Mouse (Mus musculus) embryonic facial prominence, embryonic 14.5 days (tissue): ENCODE measurements at regions not wholly inside any gene's neighbourhood (a gene's known extent, or its start where the extent isn't known, plus 50 kb on each side); places are given as distances from the start of the nearest gene placed in this dataset.
A peak's percentile ranks its signal among the peaks of the same experiment; 100 is the strongest.

Experiments used
- ATAC-seq: fragments of 200-750 bp; cut with Nextera tagmentation; 2 replicates; pipeline ENCODE4 v1.8.0; 2017; ENCODE audit warnings: low read depth, moderate number of reproducible peaks, moderate TSS enrichment
- DNase-seq: peaks from one replicate; pipeline ENCODE4 v3.0.0-alpha.2; 2015; ENCODE audit warnings: low spot score
- H3K27ac ChIP-seq: fragments of 300-500 bp; sonication (generic); replicated peaks from 2 replicates; pipeline ENCODE4 v1.5.1; 2014; ENCODE audit warnings: low read depth, mild to moderate bottlenecking, low read length, moderate library complexity
- H3K27me3 ChIP-seq: fragments of 300-500 bp; sonication (generic); replicated peaks from 2 replicates; pipeline ENCODE4 v1.6.1; 2014; ENCODE audit warnings: low read length; ENCODE audit not compliant: control insufficient read depth, insufficient read depth
- H3K36me3 ChIP-seq: fragments of 300-500 bp; sonication (generic); 2 replicates; pipeline ENCODE4 v1.6.1; 2014; ENCODE audit warnings: low read length, mixed read lengths; ENCODE audit not compliant: control insufficient read depth, insufficient read depth
- H3K4me1 ChIP-seq: fragments of 300-500 bp; sonication (generic); 2 replicates; pipeline ENCODE4 v1.6.1; 2014; ENCODE audit warnings: antibody characterized with exemption, low read length; ENCODE audit not compliant: control insufficient read depth, insufficient read depth
- H3K4me2 ChIP-seq: fragments of 300-500 bp; sonication (generic); 2 replicates; pipeline ENCODE4 v1.6.1; 2014; ENCODE audit warnings: low read depth, mild to moderate bottlenecking, low read length, moderate library complexity, mixed read lengths
- H3K4me3 ChIP-seq: fragments of 300-500 bp; sonication (generic); 2 replicates; pipeline ENCODE4 v1.5.1; 2014; ENCODE audit warnings: low read depth, mild to moderate bottlenecking, low read length
- H3K9ac ChIP-seq: fragments of 300-500 bp; sonication (generic); 2 replicates; pipeline ENCODE4 v1.6.1; 2014; ENCODE audit warnings: low read depth, mild to moderate bottlenecking, low read length, moderate library complexity, mixed read lengths
- H3K9me3 ChIP-seq: fragments of 300-500 bp; sonication (generic); 2 replicates; pipeline ENCODE4 v1.6.1; 2016; ENCODE audit warnings: low read length; ENCODE audit not compliant: control insufficient read depth
- WGBS: fragments of 180-500 bp; shearing (Covaris S2); extraction: QIAGEN DNeasy Blood & Tissue Kit; methylation state at CpG from one replicate; pipeline ENCODE4 v1.1.7; 2014; 5-methylcytosine and 5-hydroxymethylcytosine counted together

- H3K36me3 ChIP-seq: no peaks in the 10 kb centered on the region
- H3K9ac ChIP-seq: no peak overlapping the region
- H3K4me1 ChIP-seq: no peaks in the 10 kb centered on the region
- H3K27me3 ChIP-seq: no peaks in the 10 kb centered on the region
- 88% methylated on average over 8 of the region's 8 CpGs for WGBS
- no peak overlapping the region for H3K4me3 ChIP-seq
- H3K9me3 ChIP-seq: no peaks in the 10 kb centered on the region
- ATAC-seq: no peak
- H3K27ac ChIP-seq: no peak overlapping the region
- DNase-seq: no peak
- no peak overlapping the region for H3K4me2 ChIP-seq
Measured at GRCm38 (mm10) chr11:63507387-63507786, 378.6 kb downstream of the Pmp22 start.

GRCm38 (mm10) chr11:63508727-63509126 is 379.9 kb downstream of the Pmp22 start:
- H3K9ac ChIP-seq: no peak overlapping the region
- no peaks in the 10 kb centered on the region for H3K27me3 ChIP-seq
- no peak overlapping the region for H3K27ac ChIP-seq
- H3K4me3 ChIP-seq: no peak overlapping the region
- H3K4me1 ChIP-seq: no peaks in the 10 kb centered on the region
- WGBS: 68% methylated on average over 2 of the region's 2 CpGs
- no peaks in the 10 kb centered on the region for H3K36me3 ChIP-seq
- peaks cover 8% of the 10 kb centered on the region; the same call in 1 of the 2 replicates for H3K9me3 ChIP-seq
- no peak for ATAC-seq
- DNase-seq: no peak
- H3K4me2 ChIP-seq: no peak overlapping the region

GRCm38 (mm10) chr11:63510611-63511010 is 381.8 kb downstream of the Pmp22 start:
- Histone ChIP-seq H3K9me3 (peaks cover 16% of the 10 kb centered on the region; the same call in 1 of the 2 replicates), H3K27me3 (no peaks in the 10 kb centered on the region), H3K4me3 (no peak overlapping the region), H3K27ac (no peak overlapping the region), H3K9ac (no peak overlapping the region), H3K4me1 (no peaks in the 10 kb centered on the region), H3K4me2 (no peak overlapping the region), H3K36me3 (no peaks in the 10 kb centered on the region)
- ATAC-seq: no peak
- WGBS: 92% methylated on average over 7 of the region's 7 CpGs
- no peak for DNase-seq

GRCm38 (mm10) chr11:63514615-63515014 is 385.8 kb downstream of the Pmp22 start:
- Histone ChIP-seq H3K36me3 (no peaks in the 10 kb centered on the region), H3K9me3 (peaks cover 16% of the 10 kb centered on the region; the same call in 1 of the 2 replicates), H3K27me3 (no peaks in the 10 kb centered on the region), H3K27ac (no peak overlapping the region), H3K4me2 (no peak overlapping the region), H3K9ac (no peak overlapping the region), H3K4me3 (no peak overlapping the region), H3K4me1 (peaks cover 10% of the 10 kb centered on the region; the same call in 1 of the 2 replicates)
- no peak for DNase-seq
- no peak for ATAC-seq
- WGBS: 58% methylated on average over 3 of the region's 3 CpGs

- WGBS: 39% methylated on average over 6 of the region's 6 CpGs
- Histone ChIP-seq H3K36me3 (no peaks in the 10 kb centered on the region), H3K27me3 (no peaks in the 10 kb centered on the region), H3K9me3 (0 out of 2 replicates have a peak, but pooled peaks cover 7% of the 10 kb centered on the region), H3K4me3 (no peak overlapping the region), H3K27ac (no peak overlapping the region), H3K9ac (no peak overlapping the region), H3K4me2 (no peak overlapping the region), H3K4me1 (peaks cover 10% of the 10 kb centered on the region; the same call in 1 of the 2 replicates)
- ATAC-seq (peak; percentile 53; the same call in 1 of the 2 replicates), DNase-seq (peak; percentile 86)
Measured at GRCm38 (mm10) chr11:63518847-63519246, 390.1 kb downstream of the Pmp22 start.

GRCm38 (mm10) chr11:63524254-63524653 is 395.5 kb downstream of the Pmp22 start:
- WGBS: 80% methylated on average over 7 of the region's 7 CpGs
- ATAC-seq: peak; percentile 30; the same call in 1 of the 2 replicates
- Histone ChIP-seq H3K9ac (no peak overlapping the region), H3K27ac (no peak overlapping the region), H3K4me3 (no peak overlapping the region), H3K9me3 (no peaks in the 10 kb centered on the region), H3K4me2 (no peak overlapping the region), H3K4me1 (peaks cover 9% of the 10 kb centered on the region; the same call in 1 of the 2 replicates), H3K27me3 (no peaks in the 10 kb centered on the region), H3K36me3 (no peaks in the 10 kb centered on the region)
- no peak for DNase-seq

GRCm38 (mm10) chr11:63525431-63525830 is 396.6 kb downstream of the Pmp22 start:
- Histone ChIP-seq H3K4me2 (no peak overlapping the region), H3K27ac (no peak overlapping the region), H3K9me3 (no peaks in the 10 kb centered on the region), H3K27me3 (no peaks in the 10 kb centered on the region), H3K9ac (no peak overlapping the region), H3K4me3 (no peak overlapping the region), H3K4me1 (peaks cover 9% of the 10 kb centered on the region; the same call in 1 of the 2 replicates), H3K36me3 (no peaks in the 10 kb centered on the region)
- WGBS: 44% methylated on average over 9 of the region's 12 CpGs
- no peak for DNase-seq
- ATAC-seq: no peak

GRCm38 (mm10) chr11:63525956-63526355 is 396.1 kb downstream of the Hs3st3b1 start:
- no peak overlapping the region for H3K9ac ChIP-seq
- H3K36me3 ChIP-seq: no peaks in the 10 kb centered on the region
- H3K4me3 ChIP-seq: no peak overlapping the region
- peaks cover 9% of the 10 kb centered on the region; the same call in 1 of the 2 replicates for H3K4me1 ChIP-seq
- no peaks in the 10 kb centered on the region for H3K27me3 ChIP-seq
- DNase-seq (no peak), ATAC-seq (no peak)
- WGBS: 52% methylated on average over 3 of the region's 3 CpGs
- no peak overlapping the region for H3K27ac ChIP-seq
- H3K9me3 ChIP-seq: no peaks in the 10 kb centered on the region
- H3K4me2 ChIP-seq: no peak overlapping the region

GRCm38 (mm10) chr11:63532752-63533151 is 389.3 kb downstream of the Hs3st3b1 start:
- WGBS: 79% methylated on average over 5 of the region's 5 CpGs
- no peaks in the 10 kb centered on the region for H3K27me3 ChIP-seq
- no peak overlapping the region for H3K4me2 ChIP-seq
- H3K36me3 ChIP-seq: no peaks in the 10 kb centered on the region
- DNase-seq: no peak
- no peak overlapping the region for H3K4me3 ChIP-seq
- no peak overlapping the region for H3K9ac ChIP-seq
- no peaks in the 10 kb centered on the region for H3K4me1 ChIP-seq
- ATAC-seq: no peak
- H3K9me3 ChIP-seq: no peaks in the 10 kb centered on the region
- no peak overlapping the region for H3K27ac ChIP-seq
